23 mouse cellular contexts compared by ENCODE assay signal in genomic region chr6:98521526-98521925, GRCm38 (mm10).
DNase-seq lines count a peak whose midpoint lies in the region; ATAC-seq and TF ChIP-seq lines count a peak whose summit lies in the region.
"Had no signal": no experiment of that assay in that cellular context is flagged by ENCODE, and none has a peak within 500 bp of the region (broad histone marks: within the 10 kb centered on the region; RNA-seq: fewer than 3 reads in every experiment).

No protein-coding gene starts in this region.

- H3K27me3 ChIP-seq in embryonic facial prominence, embryonic 13.5 days = peaks cover 14% of the 10 kb centered on the region; the same call in 1 of the 2 replicates
- peaks cover 39% of the 10 kb centered on the region for H3K27me3 ChIP-seq in limb, embryonic 10.5 days (ENCODE audit: low read depth, poor library complexity, severe bottlenecking)
- H3K27me3 ChIP-seq in midbrain, postnatal 0 days (ENCODE audit: insufficient read depth, low read length) = no peaks in the 10 kb centered on the region
- H3K27me3 ChIP-seq: hindbrain, embryonic 12.5 days had no signal

- peaks cover 9% of the 10 kb centered on the region; the same call in 1 of the 2 replicates for H3K4me1 ChIP-seq in embryonic facial prominence, embryonic 13.5 days
- H3K4me1 ChIP-seq in limb, embryonic 10.5 days = peaks cover 20% of the 10 kb centered on the region
- no peaks in the 10 kb centered on the region for H3K4me1 ChIP-seq in midbrain, postnatal 0 days (ENCODE audit: insufficient read depth, low read length)
- H3K4me1 ChIP-seq: heart, embryonic 10.5 days had no signal

- no peaks in the 10 kb centered on the region for H3K9me3 ChIP-seq in embryonic facial prominence, embryonic 13.5 days
- no peaks in the 10 kb centered on the region for H3K9me3 ChIP-seq in limb, embryonic 10.5 days (replicated peaks)
- no peaks in the 10 kb centered on the region for H3K9me3 ChIP-seq in midbrain, postnatal 0 days (ENCODE audit: low read length)
- H3K9me3 ChIP-seq: forebrain, embryonic 13.5 days; heart, embryonic 10.5 days; hindbrain, embryonic 12.5 days had no signal

- DNase-seq in embryo, embryonic 10.5 days (ENCODE audit: low spot score) = peak; percentile 26
- DNase-seq in embryo, embryonic 9.5 days (ENCODE audit: extremely low spot score) = no peak
- no peak for DNase-seq in limb, embryonic 10.5 days (ENCODE audit: low spot score)
- DNase-seq in mesoderm, embryonic 11.5 days (ENCODE audit: low read depth, low spot score) = peak; percentile 18
- DNase-seq in midbrain, postnatal 0 days (ENCODE audit: low spot score) = no peak
- DNase-seq: adrenal gland, adult 8-10 months; adrenal gland, postnatal 36 days; B cell, adult 2 months; cerebellum, adult 8-10 months; cerebellum, postnatal 14 days; gastrocnemius, postnatal 10 days; heart, adult 18-20 months; heart, postnatal 10 days; heart, postnatal 4 days had no signal

- no peak overlapping the region for H3K9ac ChIP-seq in embryonic facial prominence, embryonic 13.5 days
- no peak overlapping the region for H3K9ac ChIP-seq in midbrain, postnatal 0 days (replicated peaks; ENCODE audit: low read length, poor library complexity, severe bottlenecking)
- H3K9ac ChIP-seq: forebrain, embryonic 13.5 days; hindbrain, embryonic 12.5 days had no signal

- no peaks in the 10 kb centered on the region for H3K36me3 ChIP-seq in embryonic facial prominence, embryonic 13.5 days
- H3K36me3 ChIP-seq in limb, embryonic 10.5 days = no peaks in the 10 kb centered on the region
- H3K36me3 ChIP-seq in midbrain, postnatal 0 days (ENCODE audit: insufficient read depth, low read length) = no peaks in the 10 kb centered on the region
- H3K36me3 ChIP-seq: G1E; heart, embryonic 10.5 days; hindbrain, embryonic 12.5 days had no signal

- peak overlapping the region; percentile 34; the same call in 1 of the 2 replicates for H3K27ac ChIP-seq in embryonic facial prominence, embryonic 13.5 days
- H3K27ac ChIP-seq in limb, embryonic 10.5 days = peak overlapping the region; percentile 53
- H3K27ac ChIP-seq in midbrain, postnatal 0 days (ENCODE audit: low read depth, low read length) = no peak overlapping the region
- H3K27ac ChIP-seq: forebrain, embryonic 13.5 days; heart, embryonic 10.5 days; hindbrain, embryonic 12.5 days had no signal

- ATAC-seq in embryonic facial prominence, embryonic 13.5 days (ENCODE audit: insufficient number of reproducible peaks, insufficient read depth, low FRiP score, low TSS enrichment, low read depth) = no peak
- ATAC-seq in midbrain, postnatal 0 days (ENCODE audit: low FRiP score) = no peak
- ATAC-seq in erythroid progenitor cell, adult 5-6 weeks (replicated peaks; ENCODE audit: low FRiP score, poor library complexity, severe bottlenecking) = no peak
- ATAC-seq: CD4-positive, CD25-positive, alpha-beta regulatory T cell, adult 4 months; forebrain, embryonic 13.5 days; hindbrain, embryonic 16.5 days; inflammation-experienced regulatory T-cells, adult 6 months had no signal

- H3K4me2 ChIP-seq in embryonic facial prominence, embryonic 13.5 days = 0 out of 2 replicates have a peak overlapping the region, but pooled peaks have one; percentile 3
- H3K4me2 ChIP-seq in midbrain, postnatal 0 days (ENCODE audit: low read depth, low read length, poor library complexity, severe bottlenecking) = no peak overlapping the region
- H3K4me2 ChIP-seq: forebrain, embryonic 13.5 days; hindbrain, embryonic 12.5 days had no signal

- no peak for TF ChIP-seq CTCF in midbrain, postnatal 0 days (IDR thresholded peaks at IDR 0.05)

- WGBS in embryonic facial prominence, embryonic 13.5 days = 26% methylated on average over 10 of the region's 10 CpGs
- 59% methylated on average over 10 of the region's 10 CpGs for WGBS in limb, embryonic 10.5 days
- 79% methylated on average over 10 of the region's 10 CpGs for WGBS in midbrain, postnatal 0 days

- no peak overlapping the region for H3K4me3 ChIP-seq in embryonic facial prominence, embryonic 13.5 days
- H3K4me3 ChIP-seq in limb, embryonic 10.5 days = no peak overlapping the region
- H3K4me3 ChIP-seq in midbrain, postnatal 0 days (ENCODE audit: low read depth, low read length) = no peak overlapping the region
- H3K4me3 ChIP-seq: forebrain, embryonic 13.5 days; heart, embryonic 10.5 days; hindbrain, embryonic 12.5 days had no signal

Comparison
In these comparisons a context has a peak if more than half of its experiments do, and no peak if none do; other contexts are left out.
1. DNase-seq: peak in embryo, embryonic 10.5 days (single experiment) and mesoderm, embryonic 11.5 days (single experiment); none in embryo, embryonic 9.5 days (single experiment), limb, embryonic 10.5 days (single experiment) and midbrain, postnatal 0 days (single experiment).